Mouse (Mus musculus): ENCODE data around the gene Zic1. TPM values are rescaled to one million over a fixed set of nuclear protein-coding genes. Genes with fewer than 3 reads are reported as not detected.

Zic1 gene
- polyA plus RNA-seq, 2 experiments from 2014 or later: not detected

GRCm38 (mm10) chr9:91383441-91384135 lies 18.0 kb upstream of the Zic1 start:
- ATAC-seq: no peak

DNA sequence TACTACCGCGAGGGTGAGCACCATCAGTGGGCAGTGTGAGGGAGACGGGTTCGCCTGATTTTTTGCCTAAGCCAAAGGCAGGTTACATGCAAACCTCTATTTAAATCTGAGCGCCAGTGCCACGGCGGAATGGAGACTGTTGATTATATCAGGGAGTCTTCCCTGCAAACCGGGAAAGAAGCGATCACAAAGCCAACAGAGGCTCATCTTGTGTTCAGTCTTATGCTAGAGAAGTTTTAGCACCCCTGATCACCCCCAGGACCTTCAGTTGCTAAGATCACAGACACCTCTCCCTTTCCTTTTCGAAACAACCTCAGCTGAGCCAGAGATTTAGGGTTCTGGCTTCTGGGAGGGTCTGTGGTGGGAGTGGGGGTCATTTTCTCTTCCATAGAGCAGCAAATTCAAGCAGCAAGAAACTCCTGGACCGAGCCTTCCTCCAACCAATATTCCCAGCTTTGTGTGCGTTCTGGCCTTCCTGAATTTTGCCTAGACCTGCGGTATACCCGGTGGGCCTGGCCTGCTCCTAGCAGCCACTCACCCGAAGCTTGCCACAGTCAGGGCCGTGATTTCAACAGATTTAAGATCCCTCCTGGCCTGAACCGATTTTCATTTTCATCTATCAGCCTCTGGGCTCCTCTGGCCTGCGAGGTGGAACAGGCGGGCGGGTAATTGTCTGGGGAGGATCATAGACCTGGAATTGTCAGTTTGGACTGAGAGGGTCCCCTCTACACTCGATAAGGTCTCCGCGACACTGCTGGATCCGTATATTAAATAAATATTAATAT lies 17.1 kb upstream of the Zic1 start:
- no peak for ATAC-seq

GRCm38 (mm10) chr9:91382111-91382379 lies 16.4 kb upstream of the Zic1 start:
- no peak for ATAC-seq

DNA sequence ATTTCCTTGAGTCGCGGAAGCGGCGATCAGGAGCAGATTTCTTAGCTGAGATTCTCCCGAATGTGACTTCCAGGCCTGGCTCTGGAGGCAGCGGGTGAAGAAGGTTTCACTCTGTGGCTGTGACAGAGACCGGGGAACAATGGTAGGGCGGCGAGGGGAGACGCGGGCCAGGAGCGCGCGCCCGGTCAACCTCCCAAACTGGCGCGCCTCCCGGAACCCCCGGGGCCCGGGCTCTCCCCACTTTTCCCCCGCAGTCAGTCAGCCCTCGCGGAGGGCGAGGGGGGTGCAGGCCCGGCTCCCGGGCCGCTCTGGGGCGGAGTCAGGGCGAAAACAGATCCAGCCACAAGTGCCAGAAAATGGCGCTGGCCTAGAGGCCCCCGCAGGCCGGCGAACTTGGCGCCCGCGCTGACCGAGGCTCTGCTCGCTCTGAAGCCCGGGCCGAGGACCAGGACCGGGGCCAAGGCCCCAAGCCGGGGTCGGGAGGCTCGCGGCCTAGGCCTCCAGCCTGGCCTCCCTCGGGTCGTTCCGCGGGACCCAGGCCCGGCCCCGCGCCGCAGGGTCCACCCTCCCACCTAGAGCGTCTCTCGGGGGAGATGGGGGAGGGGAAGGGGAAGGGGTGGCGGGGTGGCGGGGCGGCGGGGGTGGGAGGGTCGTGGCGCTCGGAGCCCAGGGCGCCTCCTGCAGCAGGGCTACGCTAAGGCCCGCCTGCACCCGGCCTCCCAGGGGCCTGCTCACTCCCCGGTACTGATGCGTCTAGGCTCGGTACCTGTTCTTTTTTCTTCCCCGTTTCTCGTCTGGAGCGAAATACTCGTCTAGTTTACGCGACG lies 15.9 kb upstream of the Zic1 start:
- ATAC-seq: no peak

GRCm38 (mm10) chr9:91380458-91380914 lies 14.9 kb upstream of the Zic1 start:
- no peak for ATAC-seq

DNA sequence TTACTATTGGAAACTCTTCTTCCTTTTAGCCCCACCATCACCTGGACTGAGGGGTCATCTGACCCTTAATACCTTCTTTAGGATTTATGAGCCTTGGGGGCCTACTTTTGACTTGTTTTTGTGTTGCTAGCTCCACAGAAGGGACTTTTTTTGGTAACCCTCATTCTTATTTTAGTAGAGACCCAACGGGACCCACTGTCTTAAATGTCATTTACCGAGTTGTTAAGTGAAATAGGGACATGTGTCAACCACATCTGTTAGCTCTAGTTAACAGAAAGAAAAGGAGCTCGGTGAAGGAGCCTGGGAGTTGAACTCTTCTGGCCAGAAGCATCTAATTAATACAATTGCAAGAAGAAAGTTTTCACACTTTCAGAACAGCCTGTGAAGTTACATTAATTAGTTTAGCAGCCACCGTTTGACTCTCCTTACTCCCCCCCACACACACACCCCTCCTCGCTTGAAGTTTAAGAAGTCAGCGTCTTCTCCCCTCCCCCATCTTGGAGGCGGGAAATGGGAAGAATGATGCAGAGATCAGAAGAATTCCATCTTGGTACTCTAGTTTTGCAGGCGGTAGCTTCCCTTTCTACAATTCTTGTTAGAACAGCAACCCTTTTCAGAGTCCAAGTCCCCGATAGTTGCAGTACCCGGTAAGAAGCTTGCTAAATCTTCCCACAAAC lies 14.3 kb upstream of the Zic1 start:
- ATAC-seq: no peak

GRCm38 (mm10) chr9:91379300-91379635 lies 13.7 kb upstream of the Zic1 start:
- ATAC-seq: no peak

DNA sequence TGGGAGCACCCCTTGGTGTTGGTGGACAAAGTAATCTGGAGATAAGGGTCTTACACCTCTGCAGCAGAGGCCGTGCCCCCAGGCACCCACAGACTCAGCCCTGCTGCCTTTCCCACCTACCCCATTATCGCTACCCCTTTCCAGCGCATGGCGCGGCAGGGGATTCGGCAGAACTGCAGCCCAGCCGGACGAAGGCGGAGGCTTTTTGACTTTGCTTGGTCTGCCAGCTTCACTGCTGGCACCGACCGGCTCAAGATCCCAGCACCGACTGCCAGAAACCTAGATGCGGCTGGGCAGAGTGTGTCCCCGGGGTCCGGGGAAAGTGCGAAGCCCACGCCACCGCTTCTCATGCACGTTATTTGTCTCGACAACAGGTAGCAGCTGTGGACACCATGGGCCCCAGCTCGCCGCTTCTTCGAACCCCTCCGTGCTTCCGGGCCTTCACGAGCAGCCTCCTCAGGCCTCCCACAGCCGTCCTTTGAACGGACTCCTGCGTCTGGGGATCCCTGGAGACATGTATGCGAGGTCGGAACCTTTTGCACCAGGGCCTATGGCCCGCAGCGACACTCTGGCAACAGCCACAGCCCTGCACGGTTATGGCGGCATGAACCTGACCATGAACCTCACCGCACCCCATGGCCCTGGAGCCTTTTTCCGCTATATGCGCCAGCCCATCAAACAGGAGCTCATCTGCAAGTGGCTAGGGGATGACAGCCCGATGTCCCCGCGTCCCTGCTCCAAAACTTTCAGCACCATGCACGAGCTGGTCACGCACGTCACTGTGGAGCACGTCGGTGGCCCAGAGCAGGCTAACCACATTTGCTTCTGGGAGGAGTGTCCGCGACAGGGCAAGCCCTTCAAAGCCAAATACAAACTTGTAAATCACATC lies 13.0 kb upstream of the Zic1 start:
- ATAC-seq: no peak

DNA sequence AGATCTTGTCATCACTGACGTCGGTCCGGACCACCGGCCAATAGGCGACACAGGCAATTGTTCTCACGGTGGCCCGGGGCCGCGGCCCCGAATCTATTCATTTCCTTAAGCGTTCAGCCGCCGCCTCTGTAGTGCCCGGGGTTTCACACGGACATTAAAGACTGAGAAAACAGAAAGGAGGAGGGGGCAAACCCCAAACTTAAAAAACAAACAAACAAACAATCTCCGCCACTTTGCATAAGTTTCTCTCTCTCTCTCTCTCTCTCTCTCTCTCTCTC lies 12.2 kb upstream of the Zic1 start:
- no peak for ATAC-seq

- no peak for ATAC-seq
Observed at GRCm38 (mm10) chr9:91377036-91377872, 11.6 kb upstream of the Zic1 start.

GRCm38 (mm10) chr9:91374665-91375064 lies 9.1 kb upstream of the Zic1 start:
- no peak for ATAC-seq

DNA sequence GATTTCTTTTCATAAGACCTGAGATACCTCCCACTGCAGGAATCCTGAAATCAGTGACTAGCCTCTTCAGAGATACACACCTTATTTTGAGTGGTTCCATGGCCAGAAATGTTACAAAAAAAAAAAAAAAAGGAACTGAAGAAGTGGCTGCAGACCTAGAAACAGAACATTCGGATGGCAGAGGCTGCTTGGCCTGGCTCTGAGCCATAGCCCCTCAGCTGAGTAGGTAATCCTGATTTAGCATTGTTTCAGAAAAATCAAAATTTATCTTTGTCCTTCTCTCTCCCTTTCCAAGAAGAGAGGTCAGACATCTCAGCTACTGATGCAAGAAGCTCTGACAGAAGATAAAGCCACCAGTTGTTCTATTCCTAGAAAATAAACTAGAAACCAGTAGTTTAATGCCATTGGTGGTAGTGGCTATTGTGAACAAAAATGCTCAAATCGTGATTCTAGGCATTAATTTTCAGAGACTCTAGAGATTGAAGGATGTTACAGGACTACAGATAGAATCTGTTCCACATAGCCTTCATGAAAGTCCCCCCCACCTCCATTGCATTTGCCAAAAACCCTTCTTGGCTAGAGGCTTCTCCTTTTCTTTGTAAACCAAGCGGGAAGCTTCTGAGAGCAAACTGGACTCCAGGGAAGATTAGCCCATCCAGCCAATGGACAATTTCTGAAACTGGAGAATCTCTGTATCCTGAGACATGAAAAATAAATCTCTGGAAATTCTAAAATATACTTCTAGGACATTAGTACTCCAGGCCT lies 8.4 kb upstream of the Zic1 start:
- ATAC-seq: no peak

GRCm38 (mm10) chr9:91371608-91372007 lies 6.0 kb upstream of the Zic1 start:
- no peak for ATAC-seq

- no peak for ATAC-seq
Observed at GRCm38 (mm10) chr9:91371011-91371410, 5.4 kb upstream of the Zic1 start.

DNA sequence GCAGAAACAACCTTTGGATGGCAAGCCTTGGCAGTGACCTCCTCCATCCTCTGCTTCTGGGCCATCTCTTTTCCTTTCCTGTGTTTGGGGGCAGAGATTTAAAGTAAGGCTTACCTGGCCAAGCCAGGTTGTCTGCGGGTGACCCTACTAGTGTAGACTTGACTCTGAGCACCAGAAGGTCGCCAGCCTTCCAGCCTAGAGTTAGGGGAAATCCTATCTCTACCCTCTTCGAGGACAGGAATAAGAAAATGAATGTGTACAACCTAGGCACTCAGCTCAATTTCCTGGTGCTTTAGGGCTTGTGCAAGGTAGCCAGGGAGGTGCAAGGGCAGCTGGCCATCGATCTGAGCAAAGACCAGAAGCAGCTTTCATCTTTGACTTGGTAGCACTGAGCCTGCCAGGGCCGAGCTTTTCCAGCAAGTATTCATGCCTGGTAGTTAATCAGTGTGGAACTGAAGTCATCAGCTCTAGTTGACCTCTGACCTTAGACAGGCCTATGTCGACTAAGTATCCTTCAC lies 4.6 kb upstream of the Zic1 start:
- no peak for ATAC-seq

DNA sequence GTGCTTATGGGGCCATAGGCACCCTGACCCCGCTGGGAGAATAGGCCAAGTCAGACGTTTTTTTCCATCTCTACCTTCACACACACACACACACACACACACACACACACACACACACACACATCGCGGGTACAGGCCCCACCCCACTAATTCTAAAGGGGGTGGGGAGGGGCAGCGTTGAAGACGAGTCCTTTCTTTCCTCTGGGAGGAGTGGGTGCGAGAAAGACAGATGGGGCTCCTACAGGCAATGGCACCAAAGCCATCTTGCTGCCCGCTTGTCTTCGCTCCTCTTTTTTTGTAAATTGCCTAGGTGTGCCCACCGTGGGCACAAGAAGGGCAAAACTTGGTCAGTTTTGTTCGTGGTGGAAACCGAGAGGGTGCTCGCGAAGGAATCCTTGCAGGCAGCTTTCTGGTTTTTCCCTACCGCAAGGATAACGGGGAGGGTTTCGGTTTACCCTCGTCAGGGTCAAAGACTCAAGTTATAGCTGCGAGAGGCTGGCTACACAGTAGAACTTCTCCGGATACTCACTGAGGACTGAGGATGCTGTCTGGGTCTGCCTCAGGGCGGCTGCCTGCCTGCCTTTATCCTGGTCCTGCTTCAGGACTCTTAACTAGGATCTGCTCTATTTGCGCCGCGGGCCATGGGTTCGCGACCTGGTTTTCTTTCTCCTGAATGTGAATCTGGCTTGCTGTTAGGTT lies 3.8 kb upstream of the Zic1 start:
- ATAC-seq: no peak

DNA sequence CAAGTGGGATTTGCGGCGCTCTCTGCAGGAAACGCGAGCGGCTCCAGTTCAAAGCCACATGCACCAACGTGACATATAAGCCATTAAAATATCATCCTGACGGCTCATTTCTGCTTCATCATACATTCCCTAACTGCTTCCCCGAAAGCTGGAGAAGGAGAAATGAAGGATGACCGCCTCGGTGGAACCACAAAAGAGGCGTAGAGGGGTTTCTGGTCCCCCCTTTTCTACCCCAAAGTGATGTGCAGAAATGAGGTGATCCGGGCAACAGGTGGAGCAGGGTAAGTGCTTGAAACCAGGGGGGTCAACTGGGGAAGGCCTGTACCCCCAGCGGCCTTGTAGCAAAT lies 3.3 kb upstream of the Zic1 start:
- no peak for ATAC-seq

- no peak for ATAC-seq
Observed at GRCm38 (mm10) chr9:91368150-91368549, 2.5 kb upstream of the Zic1 start.

DNA sequence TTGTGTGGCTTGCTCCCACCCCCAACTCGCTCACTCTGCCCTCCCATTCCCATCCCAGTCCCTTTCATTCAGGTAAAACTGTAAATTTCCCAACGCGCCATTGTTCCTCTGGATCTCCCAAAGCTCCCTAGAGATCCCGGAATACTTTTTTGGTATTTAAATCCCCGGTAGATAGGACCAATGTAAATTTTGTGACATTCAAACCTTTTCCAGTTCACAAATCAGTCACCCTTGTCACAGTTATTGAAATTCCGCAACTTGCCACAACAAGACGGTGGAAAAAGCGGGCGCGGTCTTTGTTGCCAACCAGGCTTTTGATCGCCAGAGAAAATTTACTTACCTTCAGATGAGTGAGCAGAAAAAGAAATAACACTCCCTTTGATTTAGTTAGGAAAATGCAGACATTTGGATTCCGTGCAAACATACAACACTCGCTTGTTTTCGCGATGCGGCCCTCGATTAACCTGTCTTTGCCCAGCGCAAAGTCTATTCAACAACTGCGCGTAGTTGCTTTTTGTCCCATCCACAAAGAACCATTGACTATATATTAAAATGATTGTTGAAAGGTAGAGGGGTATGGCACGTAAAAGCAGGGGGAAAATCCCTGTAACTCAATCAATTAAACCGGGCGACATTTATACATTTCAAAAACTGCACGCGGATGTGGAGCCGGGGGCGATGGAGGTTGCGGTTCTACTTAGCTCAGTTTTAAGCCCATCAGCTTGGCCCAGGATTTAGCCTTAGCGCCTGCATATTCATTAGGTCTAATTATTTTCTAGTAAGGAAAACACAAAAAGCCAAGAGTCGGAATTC lies 1.6 kb upstream of the Zic1 start:
- no peak for ATAC-seq

Data from CD4-positive, CD25-positive, alpha-beta regulatory T cell, adult 4 months (primary cell).